Mouse (Mus musculus) midbrain, embryonic 14.5 days (tissue): ENCODE measurements around the gene Phf21b. TPM values are rescaled to one million over a fixed set of nuclear protein-coding genes. Genes with fewer than 3 reads are reported as not detected.

Experiments used
- ATAC-seq: fragments of 200-750 bp; cut with Nextera tagmentation; 2 replicates; pipeline ENCODE4 v1.8.0; 2017; ENCODE audit warnings: moderate number of reproducible peaks, moderate library complexity; ENCODE audit not compliant: low FRiP score, low TSS enrichment
- DNase-seq: peaks from one replicate; pipeline ENCODE4 v3.0.0-alpha.2; 2015
- H3K27ac ChIP-seq: fragments of 300-500 bp; sonication (generic); replicated peaks from 2 replicates; pipeline ENCODE4 v1.5.1; 2014; ENCODE audit warnings: mild to moderate bottlenecking, low read depth, low read length, moderate library complexity
- H3K27me3 ChIP-seq: fragments of 300-500 bp; sonication (generic); 2 replicates; pipeline ENCODE4 v1.6.1; 2014; ENCODE audit warnings: low read length, control low read depth, mixed read lengths; ENCODE audit not compliant: control insufficient read depth, insufficient read depth
- H3K36me3 ChIP-seq: fragments of 300-500 bp; sonication (generic); 2 replicates; pipeline ENCODE4 v1.6.1; 2014; ENCODE audit warnings: low read length, control low read depth; ENCODE audit not compliant: control insufficient read depth, insufficient read depth
- H3K4me1 ChIP-seq: fragments of 300-500 bp; sonication (generic); 2 replicates; pipeline ENCODE4 v1.6.1; 2014; ENCODE audit warnings: mild to moderate bottlenecking, antibody characterized with exemption, low read length, control low read depth; ENCODE audit not compliant: control insufficient read depth, insufficient read depth
- H3K4me2 ChIP-seq: fragments of 300-500 bp; sonication (generic); 2 replicates; pipeline ENCODE4 v1.6.1; 2014; ENCODE audit warnings: mild to moderate bottlenecking, low read length, moderate library complexity
- H3K4me3 ChIP-seq: fragments of 300-500 bp; sonication (generic); replicated peaks from 2 replicates; pipeline ENCODE4 v1.5.1; 2014; ENCODE audit warnings: low read depth, low read length
- H3K9ac ChIP-seq: fragments of 300-500 bp; sonication (generic); replicated peaks from 2 replicates; pipeline ENCODE4 v1.6.1; 2014; ENCODE audit warnings: mild to moderate bottlenecking, low read length, moderate library complexity
- H3K9me3 ChIP-seq: fragments of 300-500 bp; sonication (generic); 2 replicates; pipeline ENCODE4 v1.6.1; 2016; ENCODE audit warnings: low read length, control low read depth, mixed read lengths; ENCODE audit not compliant: control insufficient read depth
- WGBS: fragments of 180-500 bp; shearing (Covaris S2); extraction: QIAGEN DNeasy Blood & Tissue Kit; methylation state at CpG from one replicate; pipeline ENCODE4 v1.1.7; 2014; 5-methylcytosine and 5-hydroxymethylcytosine counted together
- polyA plus RNA-seq: library from polyadenylated mRNA; unstranded; fragments of >200 nt; fragmentation: Nextera tagmentation; extraction: Ambion mirVana; gene quantifications from 2 replicates; pipeline ENCODE4 v1.2.1, GENCODE M21; 2014

The Phf21b gene
- polyA plus RNA-seq, 1 experiment from 2014 or later, result 21.7 TPM

- H3K36me3 ChIP-seq, result no peaks in the 10 kb centered on the region
- DNase-seq, result peak; percentile 84
- peak overlapping the region; percentile 62 for H3K4me2 ChIP-seq
- 1% methylated on average over 22 of the region's 22 CpGs for WGBS
- peaks cover 17% of the 10 kb centered on the region for H3K4me1 ChIP-seq
- H3K27me3 ChIP-seq, result peaks cover 8% of the 10 kb centered on the region; the same call in 1 of the 2 replicates
- peak overlapping the region; percentile 60; the same call in 1 of the 2 replicates for H3K27ac ChIP-seq
- H3K9ac ChIP-seq, result peak overlapping the region; percentile 39
- H3K9me3 ChIP-seq, result no peaks in the 10 kb centered on the region
- ATAC-seq, result 0 out of 2 replicates have a peak, but pooled peaks have one; percentile 40
- H3K4me3 ChIP-seq, result peak overlapping the region; percentile 28
Measured at GRCm38 (mm10) chr15:84756426-84756825, 99.4 kb downstream of the Phf21b start.

DNA sequence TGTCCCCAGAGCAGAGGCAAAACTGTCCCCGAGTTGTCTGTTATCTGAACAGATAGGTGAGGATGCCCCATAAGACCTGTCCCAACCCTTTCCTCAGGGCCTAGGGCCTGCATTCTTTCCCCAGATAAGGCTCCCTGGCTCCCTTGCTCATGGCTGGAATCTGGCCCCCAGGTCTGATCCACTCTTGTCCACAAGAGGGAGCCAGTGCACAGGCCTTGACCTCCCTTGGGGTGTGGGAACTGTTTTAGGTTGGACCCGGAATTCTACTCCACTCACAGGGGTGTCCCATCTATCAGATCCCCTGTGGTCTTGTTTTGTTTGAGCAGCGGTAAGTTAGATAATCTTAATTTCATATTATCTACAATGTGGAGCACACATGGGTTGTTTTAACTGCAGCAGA is 100.9 kb downstream of the Phf21b start:
- H3K4me2 ChIP-seq, result no peak overlapping the region
- DNase-seq (peak; percentile 87), ATAC-seq (no peak)
- no peak overlapping the region for H3K4me3 ChIP-seq
- no peaks in the 10 kb centered on the region for H3K36me3 ChIP-seq
- H3K4me1 ChIP-seq, result peaks cover 17% of the 10 kb centered on the region
- H3K9ac ChIP-seq, result no peak overlapping the region
- no peak overlapping the region for H3K27ac ChIP-seq
- H3K27me3 ChIP-seq, result peaks cover 8% of the 10 kb centered on the region; the same call in 1 of the 2 replicates
- H3K9me3 ChIP-seq, result no peaks in the 10 kb centered on the region
- 8% methylated on average over 3 of the region's 3 CpGs for WGBS

DNA sequence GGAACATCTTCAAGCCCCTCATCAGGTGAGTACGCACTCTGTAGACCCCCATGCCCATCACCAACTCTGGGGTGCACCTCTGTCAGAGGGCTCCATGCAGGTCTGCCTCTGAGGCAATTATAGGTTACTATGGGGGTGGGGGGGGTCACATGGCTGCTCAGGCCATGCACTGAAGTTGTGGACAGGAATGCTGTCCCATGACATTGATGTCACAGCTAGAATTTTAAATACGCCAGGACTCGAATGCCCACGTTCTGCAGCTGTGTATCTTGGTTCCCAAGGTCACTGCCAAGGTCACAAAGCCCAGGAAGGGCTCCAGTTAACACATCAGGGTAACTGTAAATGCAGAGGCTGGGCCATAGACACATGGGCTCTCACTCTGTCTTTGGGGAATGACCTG is 110.0 kb downstream of the Phf21b start:
- no peaks in the 10 kb centered on the region for H3K4me1 ChIP-seq
- DNase-seq (no peak), ATAC-seq (no peak)
- no peaks in the 10 kb centered on the region for H3K27me3 ChIP-seq
- H3K4me3 ChIP-seq, result no peak overlapping the region
- no peak overlapping the region for H3K27ac ChIP-seq
- H3K9me3 ChIP-seq, result no peaks in the 10 kb centered on the region
- 93% methylated on average over 4 of the region's 4 CpGs for WGBS
- no peak overlapping the region for H3K9ac ChIP-seq
- H3K4me2 ChIP-seq, result no peak overlapping the region
- no peaks in the 10 kb centered on the region for H3K36me3 ChIP-seq

DNA sequence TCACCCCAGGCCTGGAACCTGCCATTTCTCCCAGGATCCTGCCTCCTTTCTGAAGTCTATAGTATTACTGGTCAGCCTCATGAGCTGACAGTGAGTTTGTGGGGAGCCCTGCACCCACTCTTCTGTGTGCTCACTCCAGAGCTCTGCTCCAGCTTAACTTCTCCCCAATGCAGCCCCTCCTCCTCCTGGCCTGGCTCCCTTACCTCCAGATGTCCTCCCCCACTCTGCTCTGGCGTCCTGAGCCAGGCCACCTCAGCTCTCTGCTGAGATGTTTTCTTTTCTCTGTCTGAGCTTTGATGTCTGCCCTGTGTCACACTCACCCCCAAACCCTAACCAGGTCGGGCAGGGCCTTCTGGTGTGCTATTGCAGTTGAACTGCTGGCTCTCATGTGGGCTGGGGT is 111.5 kb downstream of the Phf21b start:
- Histone ChIP-seq H3K9me3 (no peaks in the 10 kb centered on the region), H3K4me1 (no peaks in the 10 kb centered on the region), H3K4me2 (no peak overlapping the region), H3K36me3 (no peaks in the 10 kb centered on the region), H3K9ac (no peak overlapping the region), H3K4me3 (no peak overlapping the region), H3K27me3 (no peaks in the 10 kb centered on the region), H3K27ac (no peak overlapping the region)
- ATAC-seq (no peak), DNase-seq (no peak)
- WGBS, result 23% methylated on average over 2 of the region's 2 CpGs

- H3K27me3 ChIP-seq, result no peaks in the 10 kb centered on the region
- no peak for DNase-seq
- no peak overlapping the region for H3K27ac ChIP-seq
- H3K36me3 ChIP-seq, result no peaks in the 10 kb centered on the region
- no peak for ATAC-seq
- no peak overlapping the region for H3K4me2 ChIP-seq
- H3K4me3 ChIP-seq, result no peak overlapping the region
- H3K9me3 ChIP-seq, result no peaks in the 10 kb centered on the region
- 16% methylated on average over 3 of the region's 3 CpGs for WGBS
- no peaks in the 10 kb centered on the region for H3K4me1 ChIP-seq
- H3K9ac ChIP-seq, result no peak overlapping the region
Measured at GRCm38 (mm10) chr15:84743347-84743746, 112.5 kb downstream of the Phf21b start.

DNA sequence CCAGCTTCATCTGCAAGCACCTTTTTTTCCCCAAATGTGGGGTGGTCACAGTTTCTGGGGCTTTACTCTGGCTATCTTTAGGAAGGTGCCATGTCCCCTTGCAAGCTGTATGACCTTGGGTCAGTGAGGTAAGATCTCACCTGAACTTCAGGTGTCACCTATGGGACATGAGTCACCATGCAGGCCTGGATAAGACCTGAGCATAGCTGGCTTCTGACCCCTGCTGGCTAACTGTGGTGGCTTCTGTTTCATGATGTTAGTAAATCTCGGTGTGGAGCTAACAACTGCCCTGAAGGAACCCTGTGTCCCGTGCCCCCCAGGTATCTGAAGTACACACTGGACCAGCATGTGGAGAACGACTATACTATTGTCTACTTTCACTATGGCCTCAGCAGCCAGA is 114.3 kb downstream of the Phf21b start:
- Histone ChIP-seq H3K9me3 (no peaks in the 10 kb centered on the region), H3K27me3 (no peaks in the 10 kb centered on the region), H3K9ac (no peak overlapping the region), H3K36me3 (no peaks in the 10 kb centered on the region), H3K27ac (no peak overlapping the region), H3K4me1 (no peaks in the 10 kb centered on the region), H3K4me3 (no peak overlapping the region), H3K4me2 (no peak overlapping the region)
- DNase-seq (no peak), ATAC-seq (no peak)
- 81% methylated on average over 3 of the region's 3 CpGs for WGBS

GRCm38 (mm10) chr15:84738246-84738645 is 117.6 kb downstream of the Phf21b start:
- H3K4me1 ChIP-seq, result no peaks in the 10 kb centered on the region
- ATAC-seq (no peak), DNase-seq (no peak)
- H3K4me2 ChIP-seq, result no peak overlapping the region
- H3K9ac ChIP-seq, result no peak overlapping the region
- no peaks in the 10 kb centered on the region for H3K9me3 ChIP-seq
- WGBS, result 87% methylated on average over 7 of the region's 7 CpGs
- no peaks in the 10 kb centered on the region for H3K36me3 ChIP-seq
- no peak overlapping the region for H3K27ac ChIP-seq
- H3K4me3 ChIP-seq, result no peak overlapping the region
- H3K27me3 ChIP-seq, result no peaks in the 10 kb centered on the region

GRCm38 (mm10) chr15:84736994-84737346 is 118.9 kb downstream of the Phf21b start:
- Histone ChIP-seq H3K9me3 (no peaks in the 10 kb centered on the region), H3K4me2 (no peak overlapping the region), H3K27me3 (no peaks in the 10 kb centered on the region), H3K36me3 (no peaks in the 10 kb centered on the region), H3K27ac (0 out of 2 replicates have a peak overlapping the region, but pooled peaks have one; percentile 8), H3K9ac (no peak overlapping the region), H3K4me1 (no peaks in the 10 kb centered on the region), H3K4me3 (no peak overlapping the region)
- 41% methylated on average over 2 of the region's 4 CpGs for WGBS
- ATAC-seq (no peak), DNase-seq (no peak)

DNA sequence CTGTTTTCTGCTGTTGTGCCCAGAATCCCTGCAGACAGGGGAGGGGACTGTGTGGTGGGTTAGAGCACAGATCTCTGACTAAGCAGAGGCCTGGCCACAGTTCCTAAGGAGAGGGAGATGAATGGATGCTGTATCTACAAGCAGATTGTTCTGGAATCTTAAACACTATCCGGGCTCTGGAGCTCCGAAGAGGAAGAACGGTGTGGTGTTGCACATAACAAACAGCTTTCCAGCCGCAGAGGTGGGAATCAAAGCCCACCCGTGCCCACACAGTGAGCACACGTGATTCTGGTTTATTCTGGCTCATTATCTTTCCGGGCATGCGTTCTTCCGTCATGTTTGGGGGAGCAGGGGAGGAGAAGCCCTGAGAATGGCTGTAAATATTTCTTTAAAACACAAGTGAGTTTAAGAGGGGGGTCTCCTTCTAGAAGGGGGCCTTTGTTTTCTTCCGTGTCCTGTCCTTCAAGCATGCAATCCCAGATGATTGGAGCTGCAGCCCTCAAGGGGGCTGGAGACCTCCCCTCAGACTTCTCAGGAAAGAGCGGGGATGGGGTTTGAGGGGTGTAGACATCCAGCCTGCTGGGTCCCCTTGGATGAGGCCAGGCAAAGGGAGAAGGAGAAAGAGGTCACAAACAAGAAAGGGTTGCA is 119.4 kb downstream of the Phf21b start:
- Histone ChIP-seq H3K9ac (no peak overlapping the region), H3K4me2 (no peak overlapping the region), H3K27me3 (no peaks in the 10 kb centered on the region), H3K4me1 (no peaks in the 10 kb centered on the region), H3K4me3 (no peak overlapping the region), H3K9me3 (no peaks in the 10 kb centered on the region), H3K36me3 (no peaks in the 10 kb centered on the region), H3K27ac (peak overlapping the region; percentile 66)
- DNase-seq, result peak; percentile 66
- WGBS, result 50% methylated on average over 11 of the region's 11 CpGs
- ATAC-seq, result no peak
